Mouse (Mus musculus): Measurements from ENCODE around the gene Slc11a1.

- TF ChIP-seq CTCF (IDR thresholded peaks at IDR 0.05; ENCODE audit: borderline replicate concordance, insufficient read depth, low read depth, low read length) (no peak), POLR2A (IDR thresholded peaks at IDR 0.05; ENCODE audit: borderline replicate concordance, insufficient read depth, low read length) (no peak)
These were observed 34.6 kb upstream of the Slc11a1 start for GRCm38 (mm10) chr1:74340361-74340764.
